Mouse (Mus musculus): Measurements from ENCODE around the gene Pard3. TPM values are rescaled to one million over a fixed set of nuclear protein-coding genes. Genes with fewer than 3 reads are reported as not detected.

The Pard3 gene
- polyA plus RNA-seq, 1 experiment from 2014 or later, result 37.8 TPM

- no peak overlapping the region for H3K4me2 ChIP-seq
- H3K4me1 ChIP-seq, result no peaks in the 10 kb centered on the region
- no peak overlapping the region for H3K27ac ChIP-seq
- no peaks in the 10 kb centered on the region; the same call in 1 of the 2 replicates for H3K36me3 ChIP-seq (replicated peaks)
- H3K4me3 ChIP-seq (replicated peaks), result no peak overlapping the region
- H3K9ac ChIP-seq, result no peak overlapping the region
- no peaks in the 10 kb centered on the region for H3K27me3 ChIP-seq
- H3K9me3 ChIP-seq, result no peaks in the 10 kb centered on the region
- no peak for ATAC-seq (ENCODE audit: low FRiP score)
- WGBS, result 83% methylated on average over 7 of the region's 7 CpGs
Measured at GRCm38 (mm10) chr8:127608541-127609270, 545.0 kb downstream of the Pard3 start.

DNA sequence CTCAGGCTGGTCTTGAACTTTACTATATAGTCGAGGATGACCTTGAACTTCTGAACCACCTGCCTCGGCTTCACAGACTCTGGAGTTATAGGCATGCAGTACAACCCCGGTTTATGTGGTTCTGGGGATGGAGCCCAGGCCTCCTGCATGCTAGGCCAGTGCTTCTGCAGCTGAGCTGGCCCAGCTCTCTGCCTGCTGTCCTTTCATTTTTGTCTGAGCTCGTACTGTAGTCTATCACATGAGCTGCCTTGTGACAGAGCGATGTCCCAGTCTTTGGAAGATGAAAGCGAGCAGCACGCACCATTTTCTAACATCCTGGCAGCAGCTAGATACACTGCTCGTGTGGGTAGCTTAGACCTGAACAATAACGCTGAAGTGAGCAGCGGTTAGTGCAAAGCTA is 545.6 kb downstream of the Pard3 start:
- Histone ChIP-seq H3K36me3 (replicated peaks) (no peaks in the 10 kb centered on the region; the same call in 1 of the 2 replicates), H3K4me2 (no peak overlapping the region), H3K9ac (no peak overlapping the region), H3K4me3 (replicated peaks) (no peak overlapping the region), H3K27ac (no peak overlapping the region), H3K4me1 (no peaks in the 10 kb centered on the region), H3K9me3 (no peaks in the 10 kb centered on the region), H3K27me3 (no peaks in the 10 kb centered on the region)
- no peak for ATAC-seq (ENCODE audit: low FRiP score)
- WGBS, result 87% methylated on average over 10 of the region's 10 CpGs

DNA sequence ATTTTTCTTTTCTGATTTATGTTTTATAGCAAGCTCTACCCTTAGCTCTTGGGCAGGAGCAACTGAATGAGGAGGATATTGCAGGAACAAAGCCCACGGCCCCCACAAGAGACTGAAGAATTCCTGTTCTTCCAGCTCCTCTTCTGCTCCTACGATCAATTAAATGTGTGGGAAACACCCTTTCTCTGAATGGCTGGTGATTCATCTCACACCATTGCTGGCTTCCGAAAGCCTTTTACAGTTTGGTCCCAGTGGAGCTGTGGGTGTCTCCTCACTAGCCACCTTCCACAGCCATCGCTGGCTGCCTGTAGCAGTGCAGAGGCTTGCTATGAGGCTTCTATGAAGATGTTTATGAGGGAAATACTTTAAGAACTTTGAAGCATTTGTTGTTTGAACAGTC is 550.5 kb downstream of the Pard3 start:
- no peak overlapping the region for H3K27ac ChIP-seq
- ATAC-seq (ENCODE audit: low FRiP score), result no peak
- no peaks in the 10 kb centered on the region for H3K4me1 ChIP-seq
- H3K9me3 ChIP-seq, result no peaks in the 10 kb centered on the region
- WGBS, result 78% methylated on average over 4 of the region's 4 CpGs
- no peak overlapping the region for H3K4me2 ChIP-seq
- H3K4me3 ChIP-seq (replicated peaks), result no peak overlapping the region
- H3K9ac ChIP-seq, result no peak overlapping the region
- H3K27me3 ChIP-seq, result no peaks in the 10 kb centered on the region
- no peaks in the 10 kb centered on the region; the same call in 1 of the 2 replicates for H3K36me3 ChIP-seq (replicated peaks)

- WGBS, result 78% methylated on average over 2 of the region's 2 CpGs
- Histone ChIP-seq H3K27me3 (no peaks in the 10 kb centered on the region), H3K4me2 (no peak overlapping the region), H3K27ac (no peak overlapping the region), H3K4me3 (replicated peaks) (no peak overlapping the region), H3K9ac (no peak overlapping the region), H3K9me3 (no peaks in the 10 kb centered on the region), H3K36me3 (replicated peaks) (no peaks in the 10 kb centered on the region), H3K4me1 (no peaks in the 10 kb centered on the region)
- ATAC-seq (ENCODE audit: low FRiP score), result no peak
Measured at GRCm38 (mm10) chr8:127616681-127617080, 553.0 kb downstream of the Pard3 start.

DNA sequence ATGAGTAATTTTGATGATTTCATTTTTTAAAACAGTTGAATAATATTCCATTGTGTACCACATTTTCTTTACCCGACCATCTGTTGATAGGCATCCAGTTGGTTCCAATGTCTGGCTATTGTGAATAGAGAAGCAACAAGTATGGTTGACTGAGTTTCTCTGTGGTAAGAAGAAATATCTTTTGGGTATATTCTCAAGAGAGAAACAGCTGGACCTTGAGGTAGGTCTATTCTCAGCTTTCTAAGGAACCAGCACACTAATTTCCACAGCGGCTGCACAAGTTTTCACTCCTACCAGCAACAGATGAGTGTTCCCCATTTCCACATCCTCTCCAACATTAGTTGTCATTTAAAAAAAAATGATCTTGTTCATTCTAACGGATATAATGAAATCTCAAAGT is 558.4 kb downstream of the Pard3 start:
- 95% methylated on average over 3 of the region's 3 CpGs for WGBS
- H3K4me2 ChIP-seq, result no peak overlapping the region

DNA sequence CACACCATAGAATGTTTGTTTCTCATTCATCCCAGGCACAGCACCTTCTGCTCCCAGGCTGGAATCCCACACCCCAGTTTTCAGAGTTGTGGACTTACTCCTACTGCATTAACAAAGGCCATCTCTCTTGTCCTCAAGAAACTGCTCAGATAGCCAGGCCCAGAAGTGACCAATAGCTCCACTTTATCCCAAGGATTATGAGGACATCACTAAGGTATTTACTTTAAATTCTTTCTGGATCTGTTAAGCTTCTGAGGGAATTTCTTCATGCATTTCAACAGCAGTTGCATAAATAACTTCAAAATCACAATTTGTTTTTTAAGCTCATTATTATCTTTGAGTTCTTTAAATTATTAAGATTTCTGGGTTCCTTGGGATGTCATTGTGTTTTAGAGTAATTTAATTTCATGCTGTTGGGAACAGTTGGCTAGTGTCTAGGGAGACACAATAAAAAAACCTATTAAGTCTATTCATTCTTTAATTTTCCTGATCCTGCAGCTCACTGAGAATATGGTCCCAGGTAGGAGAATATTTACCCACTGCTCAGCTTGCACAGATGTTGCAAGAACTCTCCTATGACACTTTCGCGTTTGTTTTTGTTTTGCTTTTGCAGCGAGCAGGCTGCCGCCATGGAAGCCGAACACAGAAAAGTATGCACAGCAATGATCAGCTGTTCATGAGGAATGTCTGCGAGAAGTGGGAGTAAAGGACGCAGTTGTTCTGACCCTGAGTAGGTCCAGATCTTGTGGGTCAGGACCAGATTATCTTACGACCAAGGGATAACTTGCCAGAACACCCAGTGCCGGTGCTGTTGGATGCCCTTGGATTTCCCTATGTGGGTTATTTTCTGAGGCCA is 574.8 kb downstream of the Pard3 start:
- H3K4me3 ChIP-seq (replicated peaks), result no peak overlapping the region
- no peak for ATAC-seq (ENCODE audit: low FRiP score)
- no peak overlapping the region for H3K4me2 ChIP-seq
- WGBS, result 91% methylated on average over 9 of the region's 9 CpGs
- no peak overlapping the region for H3K9ac ChIP-seq
- no peaks in the 10 kb centered on the region for H3K9me3 ChIP-seq
- no peak overlapping the region for H3K27ac ChIP-seq
- no peaks in the 10 kb centered on the region for H3K27me3 ChIP-seq
- H3K4me1 ChIP-seq, result no peaks in the 10 kb centered on the region
- H3K36me3 ChIP-seq (replicated peaks), result no peaks in the 10 kb centered on the region

More for the DNA sequence above, 558.4 kb downstream of the Pard3 start:
- no peak for ATAC-seq (ENCODE audit: low FRiP score)
- Histone ChIP-seq H3K27me3 (no peaks in the 10 kb centered on the region), H3K4me3 (replicated peaks) (no peak overlapping the region), H3K9me3 (no peaks in the 10 kb centered on the region), H3K4me1 (no peaks in the 10 kb centered on the region), H3K36me3 (replicated peaks) (no peaks in the 10 kb centered on the region), H3K27ac (no peak overlapping the region), H3K9ac (no peak overlapping the region)

DNA sequence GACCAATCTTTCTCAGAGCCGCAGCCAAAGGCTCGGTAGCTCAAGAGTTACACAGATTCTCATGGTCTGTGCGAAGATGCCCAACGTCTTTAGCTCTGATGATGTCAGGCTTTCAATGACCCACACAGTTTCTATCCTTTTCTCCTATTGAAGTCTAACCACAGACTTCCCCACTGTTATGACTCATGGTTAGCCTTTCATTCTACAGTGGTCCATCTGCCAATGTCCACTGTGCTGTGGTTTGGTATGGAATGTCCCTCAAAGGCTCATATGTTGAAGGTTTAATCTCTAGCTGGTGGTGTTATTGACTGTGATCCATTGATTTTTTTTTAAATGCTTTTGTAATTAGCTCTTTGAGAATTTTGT is 575.4 kb downstream of the Pard3 start:
- no peak overlapping the region for H3K9ac ChIP-seq
- no peaks in the 10 kb centered on the region for H3K27me3 ChIP-seq
- no peak overlapping the region for H3K4me3 ChIP-seq (replicated peaks)
- H3K27ac ChIP-seq, result no peak overlapping the region
- H3K4me1 ChIP-seq, result no peaks in the 10 kb centered on the region
- no peaks in the 10 kb centered on the region for H3K9me3 ChIP-seq
- WGBS, result 91% methylated on average over 4 of the region's 4 CpGs
- no peak for ATAC-seq (ENCODE audit: low FRiP score)
- no peak overlapping the region for H3K4me2 ChIP-seq
- H3K36me3 ChIP-seq (replicated peaks), result no peaks in the 10 kb centered on the region

DNA sequence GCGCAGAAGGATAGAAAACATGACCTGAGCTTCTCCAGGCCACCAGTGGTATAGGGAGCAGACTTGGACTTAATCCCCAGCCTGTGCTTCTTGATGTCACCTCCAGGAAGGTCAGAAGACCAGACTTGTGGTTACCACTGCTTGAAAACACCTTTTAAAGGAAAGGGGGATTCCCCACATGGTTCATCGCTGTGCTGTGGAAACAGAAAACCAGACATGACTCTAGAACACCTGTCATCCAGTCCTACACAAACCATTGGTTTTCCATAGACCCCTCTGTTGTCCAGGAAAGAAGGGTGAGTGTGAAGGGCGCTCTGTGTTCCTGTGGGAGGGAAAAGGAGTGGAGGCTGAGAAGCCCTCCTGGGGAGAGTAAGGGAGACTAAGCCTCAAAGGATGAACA is 591.9 kb downstream of the Pard3 start:
- H3K4me2 ChIP-seq, result no peak overlapping the region
- ATAC-seq (ENCODE audit: low FRiP score), result no peak
- no peaks in the 10 kb centered on the region for H3K4me1 ChIP-seq
- WGBS, result 94% methylated on average over 3 of the region's 3 CpGs
- no peak overlapping the region for H3K27ac ChIP-seq
- H3K9me3 ChIP-seq, result no peaks in the 10 kb centered on the region
- H3K27me3 ChIP-seq, result no peaks in the 10 kb centered on the region
- H3K36me3 ChIP-seq (replicated peaks), result no peaks in the 10 kb centered on the region
- no peak overlapping the region for H3K4me3 ChIP-seq (replicated peaks)
- H3K9ac ChIP-seq, result no peak overlapping the region

Other genes with a start within 250 kb of the Pard3 start
- 194 and 201 TPM in 2 replicates for gene Tomm20, start 118.0 kb upstream of the Pard3 start, polyA plus RNA-seq (2016; fragmentation: Nextera tagmentation; extraction: Ambion mirVana)
- 30.4 and 33.0 TPM in 2 replicates for gene Rbm34, start 92.8 kb upstream of the Pard3 start, polyA plus RNA-seq (2016; fragmentation: Nextera tagmentation; extraction: Ambion mirVana)